Mouse (Mus musculus) neural tube, embryonic 14.5 days (tissue): ENCODE results near the gene Btf3. TPM values are rescaled to one million over a fixed set of nuclear protein-coding genes. Genes with fewer than 3 reads are reported as not detected.

Experiments used
- ATAC-seq: fragments of 200-750 bp; cut with Nextera tagmentation; 2 replicates; pipeline ENCODE4 v1.8.0; 2017; ENCODE audit warnings: low read depth, mild to moderate bottlenecking, moderate TSS enrichment, moderate library complexity
- H3K27ac ChIP-seq: fragments of 300-500 bp; sonication (generic); 2 replicates; pipeline ENCODE4 v1.5.1; 2014; ENCODE audit warnings: low read depth, mild to moderate bottlenecking, control low read depth, low read length, moderate library complexity, mixed read lengths
- H3K27me3 ChIP-seq: fragments of 300-500 bp; sonication (generic); 2 replicates; pipeline ENCODE4 v1.6.1; 2014; ENCODE audit warnings: low read length; ENCODE audit not compliant: control insufficient read depth, insufficient read depth
- H3K36me3 ChIP-seq: fragments of 300-500 bp; sonication (generic); 2 replicates; pipeline ENCODE4 v1.6.1; 2014; ENCODE audit warnings: low read length, mixed read lengths; ENCODE audit not compliant: control insufficient read depth, insufficient read depth
- H3K4me1 ChIP-seq: fragments of 300-500 bp; sonication (generic); 2 replicates; pipeline ENCODE4 v1.6.1; 2014; ENCODE audit warnings: low read length; ENCODE audit not compliant: control insufficient read depth, insufficient read depth
- H3K4me2 ChIP-seq: fragments of 300-500 bp; sonication (generic); 2 replicates; pipeline ENCODE4 v1.6.1; 2014; ENCODE audit warnings: mild to moderate bottlenecking, low read depth, low read length, control low read depth
- H3K4me3 ChIP-seq: fragments of 300-500 bp; sonication (generic); 2 replicates; pipeline ENCODE4 v1.5.1; 2014; ENCODE audit warnings: low read depth, low read length, control low read depth, mixed read lengths
- H3K9ac ChIP-seq: fragments of 300-500 bp; sonication (generic); replicated peaks from 2 replicates; pipeline ENCODE4 v1.6.1; 2014; ENCODE audit warnings: low read depth, mild to moderate bottlenecking, control low read depth, low read length, mixed read lengths
- H3K9me3 ChIP-seq: fragments of 300-500 bp; sonication (generic); 2 replicates; pipeline ENCODE4 v1.6.1; 2016; ENCODE audit warnings: low read length; ENCODE audit not compliant: control insufficient read depth
- WGBS: fragments of 180-500 bp; shearing (Covaris S2); extraction: QIAGEN DNeasy Blood & Tissue Kit; methylation state at CpG from one replicate; pipeline ENCODE4 v1.1.7; 2014; 5-methylcytosine and 5-hydroxymethylcytosine counted together
- polyA plus RNA-seq: library from polyadenylated mRNA; unstranded; fragments of >200 nt; fragmentation: Nextera tagmentation; extraction: Ambion mirVana; gene quantifications from 2 replicates; pipeline ENCODE4 v1.2.1, GENCODE M21; 2014

Btf3 gene
- polyA plus RNA-seq, 1 experiment from 2014 or later, result 513 TPM

- no peak overlapping the region; the same call in 1 of the 2 replicates for H3K4me2 ChIP-seq
- ATAC-seq, result no peak
- H3K9ac ChIP-seq, result no peak overlapping the region
- H3K4me3 ChIP-seq, result no peak overlapping the region; the same call in 1 of the 2 replicates
- H3K4me1 ChIP-seq, result peaks cover 16% of the 10 kb centered on the region
- no peak overlapping the region for H3K27ac ChIP-seq
- no peaks in the 10 kb centered on the region for H3K36me3 ChIP-seq
- no peaks in the 10 kb centered on the region for H3K9me3 ChIP-seq
- H3K27me3 ChIP-seq, result peaks cover 60% of the 10 kb centered on the region
- 2% methylated on average over 18 of the region's 18 CpGs for WGBS
Measured at GRCm38 (mm10) chr13:98357433-98358423, 40.9 kb upstream of the Btf3 start.

GRCm38 (mm10) chr13:98356973-98357425 lies 40.2 kb upstream of the Btf3 start:
- H3K9ac ChIP-seq, result no peak overlapping the region
- WGBS, result 3% methylated on average over 6 of the region's 6 CpGs
- H3K9me3 ChIP-seq, result no peaks in the 10 kb centered on the region
- no peak for ATAC-seq
- peaks cover 16% of the 10 kb centered on the region for H3K4me1 ChIP-seq
- peaks cover 60% of the 10 kb centered on the region for H3K27me3 ChIP-seq
- H3K4me3 ChIP-seq, result peak overlapping the region; percentile 2; the same call in 1 of the 2 replicates
- H3K36me3 ChIP-seq, result no peaks in the 10 kb centered on the region
- H3K4me2 ChIP-seq, result no peak overlapping the region
- H3K27ac ChIP-seq, result no peak overlapping the region

- Histone ChIP-seq H3K27ac (no peak overlapping the region), H3K9ac (no peak overlapping the region), H3K36me3 (no peaks in the 10 kb centered on the region), H3K9me3 (no peaks in the 10 kb centered on the region), H3K4me3 (peak overlapping the region; percentile 32; the same call in 1 of the 2 replicates), H3K4me2 (no peak overlapping the region), H3K27me3 (peaks cover 64% of the 10 kb centered on the region), H3K4me1 (peaks cover 16% of the 10 kb centered on the region)
- WGBS, result 4% methylated on average over 9 of the region's 9 CpGs
- no peak for ATAC-seq
Measured at GRCm38 (mm10) chr13:98356176-98356972, 39.6 kb upstream of the Btf3 start.

GRCm38 (mm10) chr13:98355559-98356111 lies 38.8 kb upstream of the Btf3 start:
- peaks cover 16% of the 10 kb centered on the region for H3K4me1 ChIP-seq
- H3K4me3 ChIP-seq, result peak overlapping the region; percentile 32
- H3K27ac ChIP-seq, result no peak overlapping the region
- no peaks in the 10 kb centered on the region for H3K36me3 ChIP-seq
- H3K9ac ChIP-seq, result peak overlapping the region; percentile 44
- no peak for ATAC-seq
- under 1% methylated on average over 71 of the region's 81 CpGs for WGBS
- H3K9me3 ChIP-seq, result no peaks in the 10 kb centered on the region
- H3K27me3 ChIP-seq, result peaks cover 64% of the 10 kb centered on the region
- H3K4me2 ChIP-seq, result peak overlapping the region; percentile 45

- Histone ChIP-seq H3K4me1 (peaks cover 16% of the 10 kb centered on the region), H3K9ac (peak overlapping the region; percentile 44), H3K4me3 (peak overlapping the region; percentile 32), H3K27ac (no peak overlapping the region), H3K4me2 (peak overlapping the region; percentile 45), H3K9me3 (no peaks in the 10 kb centered on the region), H3K27me3 (peaks cover 64% of the 10 kb centered on the region), H3K36me3 (no peaks in the 10 kb centered on the region)
- peak; percentile 56 for ATAC-seq
- WGBS, result under 1% methylated on average over 72 of the region's 102 CpGs
Measured at GRCm38 (mm10) chr13:98354871-98355558, 38.2 kb upstream of the Btf3 start.

- Histone ChIP-seq H3K9me3 (no peaks in the 10 kb centered on the region), H3K27ac (no peak within 1 kb of the TSS), H3K36me3 (no peaks in the 10 kb centered on the region), H3K4me1 (peaks cover 16% of the 10 kb centered on the region), H3K4me3 (peak within 1 kb of the TSS; percentile 32), H3K27me3 (peaks cover 64% of the 10 kb centered on the region), H3K4me2 (peak within 1 kb of the TSS; percentile 45), H3K9ac (peak within 1 kb of the TSS; percentile 44; the same call in 1 of the 2 replicates)
- under 1% methylated on average over 63 of the region's 76 CpGs for WGBS
- peak; percentile 65 for ATAC-seq
Measured at GRCm38 (mm10) chr13:98354090-98354801, 37.4 kb upstream of the Btf3 start, which contains the start of gene Foxd1. TSS of gene Foxd1 (plus strand) at chr13:98354242.

GRCm38 (mm10) chr13:98353709-98354089 lies 36.9 kb upstream of the Btf3 start:
- Histone ChIP-seq H3K27ac (no peak overlapping the region), H3K4me1 (peaks cover 16% of the 10 kb centered on the region), H3K9ac (no peak overlapping the region), H3K9me3 (no peaks in the 10 kb centered on the region), H3K27me3 (peaks cover 60% of the 10 kb centered on the region), H3K4me2 (peak overlapping the region; percentile 1; the same call in 1 of the 2 replicates), H3K4me3 (peak overlapping the region; percentile 32; the same call in 1 of the 2 replicates), H3K36me3 (no peaks in the 10 kb centered on the region)
- ATAC-seq, result peak; percentile 14; the same call in 1 of the 2 replicates
- under 1% methylated on average over 13 of the region's 13 CpGs for WGBS
